ENCODE assay signal across 9 mouse cellular contexts in the genomic region with DNA sequence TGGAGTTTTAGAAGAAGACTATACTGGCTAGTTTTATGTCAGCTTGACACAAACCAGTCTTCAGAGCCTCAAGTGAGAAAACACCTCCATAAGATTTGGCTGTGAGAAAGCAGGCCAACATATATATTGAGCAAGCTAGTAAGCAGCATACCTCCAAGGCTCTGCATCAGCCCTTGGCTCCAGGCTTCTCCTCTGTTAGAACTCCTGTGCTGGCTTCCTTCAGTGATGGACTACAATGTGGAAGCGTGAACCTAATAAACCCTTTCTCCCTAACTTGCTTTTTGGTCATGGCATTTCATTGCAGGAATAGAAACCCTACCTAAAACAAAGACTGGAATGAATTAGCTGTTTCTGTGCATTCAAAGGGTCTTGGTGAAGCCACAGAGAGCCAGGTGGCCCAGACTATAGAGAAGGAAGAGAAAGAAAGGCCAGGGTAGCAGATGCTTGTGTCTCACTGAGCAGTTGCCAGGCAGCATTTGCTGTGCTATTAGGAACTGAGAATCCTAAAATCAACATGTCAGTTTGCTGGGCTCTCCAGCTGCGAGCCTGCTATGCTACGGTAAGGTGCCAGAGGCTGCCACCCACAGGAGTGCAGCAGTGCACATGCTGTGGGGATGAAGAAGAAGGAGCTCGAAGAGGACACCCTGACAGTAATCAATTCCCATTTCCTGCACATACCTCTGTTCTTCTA. TPM values are rescaled to one million over a fixed set of nuclear protein-coding genes. Genes with fewer than 3 reads are reported as not detected.
DNase-seq lines count a peak whose midpoint lies in the region; ATAC-seq lines count a peak whose summit lies in the region.
"Had no signal": no experiment of that assay in that cellular context is flagged by ENCODE, and none has a peak within 500 bp of the region (broad histone marks: within the 10 kb centered on the region; RNA-seq: fewer than 3 reads in every experiment).

No protein-coding gene starts in this region.

- no peak overlapping the region for H3K4me3 ChIP-seq in kidney, embryonic 16.5 days (ENCODE audit: low read length)

- H3K36me3 ChIP-seq in kidney, embryonic 16.5 days (ENCODE audit: insufficient read depth, low read length) = no peaks in the 10 kb centered on the region

- peaks cover 3% of the 10 kb centered on the region for H3K9me3 ChIP-seq in kidney, embryonic 16.5 days (ENCODE audit: low read length)

- H3K4me1 ChIP-seq in kidney, embryonic 16.5 days (ENCODE audit: insufficient read depth, low read length) = no peaks in the 10 kb centered on the region

- no peak overlapping the region for H3K4me2 ChIP-seq in kidney, embryonic 16.5 days (replicated peaks; ENCODE audit: low read depth, low read length)

- ATAC-seq in granulocyte monocyte progenitor cell, adult 5-6 weeks (replicated peaks; ENCODE audit: poor library complexity, severe bottlenecking) = peak; percentile 24; the same call in 1 of the 2 replicates
- peak; percentile 27; the same call in 1 of the 2 replicates for ATAC-seq in megakaryocyte progenitor cell, adult 5-6 weeks (replicated peaks; ENCODE audit: poor library complexity)
- no peak for ATAC-seq in kidney, embryonic 16.5 days (ENCODE audit: low FRiP score, low TSS enrichment)

- H3K27me3 ChIP-seq in kidney, embryonic 16.5 days (ENCODE audit: insufficient read depth, low read length) = no peaks in the 10 kb centered on the region

- WGBS in kidney, embryonic 16.5 days = 75% methylated on average over 4 of the region's 4 CpGs

- DNase-seq in retina, postnatal 1 day = peak; percentile 37
- DNase-seq in retina, embryonic 14.5 days (ENCODE audit: low spot score) = no peak
- DNase-seq in urinary bladder, postnatal 4 days (ENCODE audit: low spot score in 2 of 2) = no peak
- DNase-seq in adrenal gland, adult 18-20 months (ENCODE audit: low spot score in 2 of 2) = no peak
- DNase-seq: adrenal gland, postnatal 14 days; thymus, postnatal 25 days had no signal

- H3K27ac ChIP-seq in kidney, embryonic 16.5 days (ENCODE audit: low read length) = no peak overlapping the region

- no peak overlapping the region for H3K9ac ChIP-seq in kidney, embryonic 16.5 days (replicated peaks; ENCODE audit: low read length)

RNA-seq across cellular contexts. Expression of a gene that starts 9.9 kb away (rescaled TPM):
- total RNA-seq in granulocyte monocyte progenitor cell, adult 5-6 weeks (2014; fragmentation: Nextera tagmentation) = 6.0 and 7.9 TPM in 2 replicates
- 7.3 and 7.4 TPM in 2 replicates for total RNA-seq in granulocyte monocyte progenitor cell, adult 5-6 weeks (2017)
- total RNA-seq in megakaryocyte progenitor cell, adult 5-6 weeks (2015) = 7.6 and 12.7 TPM in 2 replicates
- 8.1 and 10.3 TPM in 2 replicates for total RNA-seq in megakaryocyte progenitor cell, adult 5-6 weeks (2017)
- polyA plus RNA-seq in kidney, embryonic 16.5 days (2015; fragmentation: Nextera tagmentation; extraction: Ambion mirVana) = 1.1 and 1.6 TPM in 2 replicates
- under 1 TPM; 0.32 to 0.33 TPM for total RNA-seq in adrenal gland, adult 18-20 months (2021)

Comparison
In these comparisons a context has a peak if more than half of its experiments do, and no peak if none do; other contexts are left out.
1. RNA of a gene that starts 9.9 kb away (total RNA-seq): 7.6 to 12.7 TPM in megakaryocyte progenitor cell, adult 5-6 weeks and 6.0 to 7.9 TPM in granulocyte monocyte progenitor cell, adult 5-6 weeks; 0.32 to 0.33 TPM in adrenal gland, adult 18-20 months; every median in the first group is over 4 times any median in the second.